Mouse (Mus musculus) liver, embryonic 14.5 days (tissue): ENCODE results near the gene Cnn3. TPM values are rescaled to one million over a fixed set of nuclear protein-coding genes. Genes with fewer than 3 reads are reported as not detected.

ENCODE experiments used
- ATAC-seq: fragments of 200-750 bp; cut with Nextera tagmentation; 2 replicates; pipeline ENCODE4 v1.8.0; 2017; ENCODE audit warnings: moderate number of reproducible peaks, mild to moderate bottlenecking, moderate library complexity; ENCODE audit not compliant: insufficient read depth
- DNase-seq, 3 experiments: peaks; one replicate each; pipeline ENCODE4 v3.0.0-alpha.2; 2012 to 2013; ENCODE audit warnings: low read depth in 3 of 3, low spot score in 3 of 3
- H3K27ac ChIP-seq: fragments of 300-500 bp; sonication (generic); 2 replicates; pipeline ENCODE4 v1.5.1; 2014; ENCODE audit warnings: moderate library complexity, mild to moderate bottlenecking, control low read depth, inconsistent platforms
- H3K27me3 ChIP-seq: fragments of 300-500 bp; sonication (generic); 2 replicates; pipeline ENCODE4 v1.6.1; 2014; ENCODE audit warnings: mild to moderate bottlenecking, low read length, moderate library complexity; ENCODE audit not compliant: control insufficient read depth, insufficient read depth
- H3K36me3 ChIP-seq: fragments of 300-500 bp; sonication (generic); replicated peaks from 2 replicates; pipeline ENCODE4 v1.6.1; 2014; ENCODE audit warnings: low read depth; ENCODE audit not compliant: control insufficient read depth, insufficient read depth
- H3K4me1 ChIP-seq, 2 experiments: fragments of 200-500 bp in 1 of 2; fragments of 300-500 bp in 1 of 2; sonication (generic) in 1 of 2; replicated peaks; 2 replicates each; pipeline ENCODE4 v1.6.1; 2012 to 2014; ENCODE audit warnings: antibody characterized with exemption in 1 of 2, inconsistent platforms in 1 of 2, low read length in 1 of 2; ENCODE audit not compliant: control insufficient read depth in 2 of 2, insufficient read depth in 2 of 2
- H3K4me2 ChIP-seq: fragments of 300-500 bp; sonication (generic); 2 replicates; pipeline ENCODE4 v1.6.1; 2014; ENCODE audit warnings: low read depth, mild to moderate bottlenecking, control low read depth, moderate library complexity
- H3K4me3 ChIP-seq, 2 experiments: fragments of 200-500 bp in 1 of 2; fragments of 300-500 bp in 1 of 2; sonication (generic) in 1 of 2; 2 replicates each; pipeline ENCODE4 v1.5.1; 2012 to 2014; ENCODE audit warnings: low read depth in 2 of 2, low read length in 2 of 2, mild to moderate bottlenecking in 2 of 2, control low read depth in 1 of 2, inconsistent platforms in 1 of 2, moderate library complexity in 1 of 2; ENCODE audit not compliant: insufficient read depth in 1 of 2
- H3K9ac ChIP-seq: fragments of 300-500 bp; sonication (generic); replicated peaks from 2 replicates; pipeline ENCODE4 v1.6.1; 2014; ENCODE audit warnings: mild to moderate bottlenecking, control low read depth, moderate library complexity
- H3K9me3 ChIP-seq: fragments of 300-500 bp; sonication (generic); 2 replicates; pipeline ENCODE4 v1.6.1; 2016; ENCODE audit warnings: low read length, mixed read lengths; ENCODE audit not compliant: control insufficient read depth
- CTCF ChIP-seq: IDR thresholded peaks from 2 replicates; pipeline ENCODE4 v1.5.1; 2016; ENCODE audit warnings: antibody characterized with exemption, low read depth, control low read depth
- EP300 ChIP-seq: IDR thresholded peaks from 2 replicates; pipeline ENCODE4 v1.6.1; 2016; ENCODE audit warnings: antibody characterized with exemption, low read depth
- WGBS: fragments of 180-500 bp; shearing (Covaris S2); extraction: QIAGEN DNeasy Blood & Tissue Kit; methylation state at CpG from one replicate; pipeline ENCODE4 v1.1.7; 2014; ENCODE audit not compliant: insufficient replicate concordance; 5-methylcytosine and 5-hydroxymethylcytosine counted together
- polyA plus RNA-seq, 2 experiments: library from polyadenylated mRNA; depleted of rRNA in 1 of 2; stranded (reverse) in 1 of 2; unstranded in 1 of 2; fragments of >200 nt; fragmentation: Nextera tagmentation in 1 of 2; extraction: Ambion mirVana in 1 of 2; gene quantifications; 2 replicates each; pipeline versions ENCODE4 v1.2.1 to v1.2.3; 2012 to 2014

Cnn3 gene
- polyA plus RNA-seq, 2 experiments, result 62.7 to 82.7 TPM

- Histone ChIP-seq H3K36me3 (no peaks in the 10 kb centered on the region), H3K27me3 (no peaks in the 10 kb centered on the region), H3K9me3 (no peaks in the 10 kb centered on the region), H3K4me2 (no peak overlapping the region), H3K4me1 (no peaks in the 10 kb centered on the region), H3K27ac (no peak overlapping the region), H3K4me3 (no peak overlapping the region), H3K9ac (no peak overlapping the region)
- DNase-seq, result no peak
- 64% methylated on average over 9 of the region's 9 CpGs for WGBS
- no peak for ATAC-seq
- no peak for TF ChIP-seq CTCF
- TF ChIP-seq EP300, result no peak
Observed at GRCm38 (mm10) chr3:121407417-121407816, 18.9 kb upstream of the Cnn3 start.

- DNase-seq, result no peak
- H3K27me3 ChIP-seq, result no peaks in the 10 kb centered on the region
- no peak overlapping the region for H3K4me2 ChIP-seq
- TF ChIP-seq EP300, result no peak
- no peak for TF ChIP-seq CTCF
- H3K27ac ChIP-seq, result no peak overlapping the region
- no peak overlapping the region for H3K4me3 ChIP-seq
- ATAC-seq, result no peak
- no peak overlapping the region for H3K9ac ChIP-seq
- WGBS, result 70% methylated on average over 3 of the region's 3 CpGs
- H3K4me1 ChIP-seq, result no peaks in the 10 kb centered on the region
- H3K36me3 ChIP-seq, result no peaks in the 10 kb centered on the region
- no peaks in the 10 kb centered on the region for H3K9me3 ChIP-seq
Observed at GRCm38 (mm10) chr3:121408386-121408785, 17.9 kb upstream of the Cnn3 start.

GRCm38 (mm10) chr3:121411450-121411849, 14.8 kb upstream of the Cnn3 start:
- no peaks in the 10 kb centered on the region for H3K27me3 ChIP-seq
- H3K4me1 ChIP-seq, result no peaks in the 10 kb centered on the region
- no peak for TF ChIP-seq EP300
- TF ChIP-seq CTCF, result no peak
- no peak overlapping the region for H3K9ac ChIP-seq
- ATAC-seq (no peak), DNase-seq (no peak)
- 44% methylated on average over 6 of the region's 6 CpGs for WGBS
- no peak overlapping the region for H3K4me2 ChIP-seq
- H3K9me3 ChIP-seq, result no peaks in the 10 kb centered on the region
- H3K27ac ChIP-seq, result no peak overlapping the region
- H3K4me3 ChIP-seq, result no peak overlapping the region
- H3K36me3 ChIP-seq, result no peaks in the 10 kb centered on the region

- no peaks in the 10 kb centered on the region for H3K36me3 ChIP-seq
- H3K4me1 ChIP-seq, result peaks cover 0 to 5% of the 10 kb centered on the region in 2 experiments; a peak in 2 of 4 replicates
- H3K9ac ChIP-seq, result no peak overlapping the region
- ATAC-seq, result no peak
- WGBS, result 53% methylated on average over 5 of the region's 5 CpGs
- H3K27me3 ChIP-seq, result no peaks in the 10 kb centered on the region
- H3K9me3 ChIP-seq, result no peaks in the 10 kb centered on the region
- TF ChIP-seq EP300 (no peak), CTCF (no peak)
- no peak overlapping the region for H3K27ac ChIP-seq
- no peak for DNase-seq
- H3K4me2 ChIP-seq, result no peak overlapping the region
- H3K4me3 ChIP-seq, result no peak overlapping the region
Observed at GRCm38 (mm10) chr3:121416171-121417154, 9.8 kb upstream of the Cnn3 start.

DNA sequence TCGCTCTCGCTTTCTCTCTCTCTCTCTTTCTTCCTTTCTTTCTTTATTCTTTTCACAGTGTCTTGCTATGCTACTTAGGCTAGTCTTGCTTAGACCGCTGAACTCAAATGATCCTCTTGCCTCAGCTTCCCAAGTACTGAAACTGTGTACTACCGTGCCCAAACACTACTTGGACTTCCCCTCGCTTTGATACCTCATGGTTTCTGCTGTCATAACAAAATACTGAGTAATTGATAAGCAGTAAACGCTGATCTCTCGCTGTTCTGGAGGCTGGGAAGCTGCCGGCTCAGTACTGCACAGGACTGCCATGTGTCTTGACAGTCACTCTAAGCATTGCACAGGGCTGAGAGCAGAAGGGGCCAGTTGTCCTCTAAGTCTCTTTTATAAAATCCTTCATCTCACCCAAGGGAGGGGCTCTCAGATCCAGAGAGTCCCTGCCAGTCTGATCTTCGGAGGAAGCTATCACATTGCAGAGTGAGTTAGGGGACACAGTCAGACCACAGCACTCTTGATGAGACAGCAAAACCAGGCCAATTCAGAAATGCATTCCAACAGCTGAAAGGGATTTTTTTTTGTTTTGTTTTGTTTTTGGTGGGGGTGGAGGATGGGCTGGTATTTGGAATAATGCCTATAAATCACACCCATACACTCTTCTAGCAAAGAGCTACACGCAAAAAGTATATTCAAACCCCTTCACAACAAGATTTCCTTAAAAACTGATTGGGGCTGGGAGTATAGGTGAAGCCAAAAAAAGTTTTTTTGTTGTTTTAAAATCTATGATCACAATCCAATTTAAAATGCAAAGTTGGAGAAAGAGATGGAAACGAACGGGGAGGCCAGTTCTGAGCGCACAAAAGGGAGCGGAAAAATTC, 8.7 kb upstream of the Cnn3 start:
- H3K27me3 ChIP-seq, result no peaks in the 10 kb centered on the region
- H3K36me3 ChIP-seq, result no peaks in the 10 kb centered on the region
- H3K4me1 ChIP-seq, result peaks cover 0 to 5% of the 10 kb centered on the region in 2 experiments; a peak in 2 of 4 replicates
- no peak for DNase-seq
- no peak for ATAC-seq
- no peak overlapping the region for H3K4me2 ChIP-seq
- no peaks in the 10 kb centered on the region for H3K9me3 ChIP-seq
- 61% methylated on average over 14 of the region's 14 CpGs for WGBS
- H3K9ac ChIP-seq, result no peak overlapping the region
- H3K27ac ChIP-seq, result no peak overlapping the region
- H3K4me3 ChIP-seq, result no peak overlapping the region
- TF ChIP-seq CTCF (no peak), EP300 (no peak)
